Mouse (Mus musculus): ENCODE results near the gene Akt2. TPM values are rescaled to one million over a fixed set of nuclear protein-coding genes. Genes with fewer than 3 reads are reported as not detected.

Akt2 gene
- total RNA-seq (2021): 100 to 1,000 TPM in 1 of 2 experiments, 10 to 100 TPM in 1; 92.2 to 103 TPM

DNA sequence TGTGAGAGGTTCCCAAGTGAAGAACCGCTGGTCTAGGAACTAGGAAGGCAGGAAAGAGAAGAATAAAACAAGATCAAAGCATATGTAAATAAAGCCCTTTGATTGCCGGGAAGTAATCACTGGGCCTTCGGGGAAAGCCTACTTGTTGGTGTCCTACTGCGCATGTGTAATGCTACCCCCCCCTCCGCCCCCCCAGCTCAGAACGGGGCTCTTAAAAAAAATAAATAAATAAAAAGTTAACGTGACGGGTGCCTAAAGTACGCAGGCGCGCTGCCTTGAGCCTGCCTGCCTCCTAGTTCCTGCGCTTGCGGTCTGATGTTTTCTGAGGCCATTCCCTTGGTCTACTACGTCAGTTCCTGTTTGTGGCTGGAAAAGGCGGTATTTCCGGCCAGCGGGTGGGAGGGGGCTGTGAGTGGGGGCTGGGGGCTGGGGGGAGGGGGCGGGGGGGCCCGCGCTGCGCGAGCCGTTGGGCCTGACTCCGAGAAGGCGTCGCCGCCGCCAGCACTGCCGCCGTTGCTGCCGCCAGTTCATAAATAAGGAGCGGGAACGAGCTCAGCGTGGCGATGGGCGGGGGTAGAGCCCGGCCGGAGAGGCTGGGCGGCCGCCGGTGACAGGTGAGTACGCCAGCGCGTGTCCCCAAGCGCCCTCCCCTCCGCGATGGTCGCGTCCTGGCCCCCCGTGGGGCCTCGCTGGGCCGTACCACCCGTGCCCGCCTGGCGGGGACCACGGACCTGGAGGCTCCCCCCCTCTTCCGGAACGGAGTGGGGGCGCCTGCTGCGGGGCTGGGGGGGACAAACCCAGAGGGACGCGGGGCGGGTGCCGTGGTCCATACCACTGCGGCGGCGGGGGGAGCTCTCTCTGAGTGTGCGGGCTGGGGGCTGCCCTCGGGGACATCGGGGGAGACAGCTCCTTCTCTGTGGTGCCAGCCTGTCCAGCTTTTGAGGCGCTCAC, at the start of gene Akt2:
Akt2 (plus strand) TSS at position 287 of the 951 bp plus-strand sequence.
- intact Hi-C loops (cut with DNase I): loop anchor here (5.0 kb wide), 1 partner anchor 119 kb away; the partner anchor contains the start of gene Sertad3
- DNase-seq (ENCODE audit: extremely low spot score in 1 of 2, low spot score in 2 of 2): peak; percentile 96

DNA sequence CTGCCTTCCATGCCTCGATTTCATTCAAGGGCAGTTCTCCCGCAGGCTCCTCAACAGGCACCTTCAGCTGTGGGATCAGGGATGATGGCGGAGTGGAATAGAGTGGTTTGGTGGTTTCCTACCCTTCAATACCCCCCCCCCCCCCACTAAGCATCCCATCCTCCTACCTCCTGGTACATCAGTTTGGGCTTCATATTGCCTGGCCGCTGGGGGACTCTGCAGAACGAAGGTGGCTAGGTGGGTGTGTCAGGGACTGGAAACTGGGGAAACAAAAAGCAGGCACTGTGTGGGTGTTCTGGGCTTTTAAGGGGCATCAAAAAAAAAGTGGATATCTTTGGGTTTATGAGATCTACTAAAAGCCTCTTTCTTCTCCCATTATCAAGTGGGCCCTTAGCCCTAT, 49.4 kb upstream of the Akt2 start:
- intact Hi-C loops (cut with DNase I): no loop called here
- DNase-seq (ENCODE audit: extremely low spot score in 1 of 2, low spot score in 2 of 2): no peak

- intact Hi-C loops (cut with DNase I): no loop called here
- peak; percentile 90 to 94 for DNase-seq (ENCODE audit: extremely low spot score in 1 of 2, low spot score in 2 of 2)
These were observed 48.8 kb upstream of the Akt2 start for GRCm38 (mm10) chr7:27542392-27543033.

GRCm38 (mm10) chr7:27543065-27543464, 48.3 kb upstream of the Akt2 start:
- intact Hi-C loops (cut with DNase I): no loop called here
- peak in 1 of 2 experiments; percentile 47 for DNase-seq (ENCODE audit: extremely low spot score in 1 of 2, low spot score in 2 of 2)

DNA sequence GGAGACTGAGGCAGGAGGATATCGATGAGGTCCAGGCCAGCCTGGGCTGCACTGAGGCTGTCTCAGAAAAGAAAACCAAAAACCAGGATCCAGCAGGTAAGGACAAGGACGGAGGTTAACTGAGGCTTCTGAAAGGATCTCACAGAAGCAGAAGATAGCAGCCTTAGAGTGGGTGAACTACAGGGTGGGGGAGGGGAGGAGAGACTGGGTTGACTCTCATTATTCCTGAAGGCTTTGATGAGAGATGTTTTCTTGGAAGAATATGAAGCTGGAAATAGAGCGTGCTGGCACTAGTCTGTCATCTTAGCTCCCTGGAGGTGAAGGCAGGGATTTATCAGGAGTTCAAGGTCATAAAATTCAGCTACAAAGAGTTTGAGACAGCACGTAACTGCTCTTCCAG, 47.5 kb upstream of the Akt2 start:
- intact Hi-C loops (cut with DNase I): no loop called here
- DNase-seq (ENCODE audit: extremely low spot score in 1 of 2, low spot score in 2 of 2): no peak

DNA sequence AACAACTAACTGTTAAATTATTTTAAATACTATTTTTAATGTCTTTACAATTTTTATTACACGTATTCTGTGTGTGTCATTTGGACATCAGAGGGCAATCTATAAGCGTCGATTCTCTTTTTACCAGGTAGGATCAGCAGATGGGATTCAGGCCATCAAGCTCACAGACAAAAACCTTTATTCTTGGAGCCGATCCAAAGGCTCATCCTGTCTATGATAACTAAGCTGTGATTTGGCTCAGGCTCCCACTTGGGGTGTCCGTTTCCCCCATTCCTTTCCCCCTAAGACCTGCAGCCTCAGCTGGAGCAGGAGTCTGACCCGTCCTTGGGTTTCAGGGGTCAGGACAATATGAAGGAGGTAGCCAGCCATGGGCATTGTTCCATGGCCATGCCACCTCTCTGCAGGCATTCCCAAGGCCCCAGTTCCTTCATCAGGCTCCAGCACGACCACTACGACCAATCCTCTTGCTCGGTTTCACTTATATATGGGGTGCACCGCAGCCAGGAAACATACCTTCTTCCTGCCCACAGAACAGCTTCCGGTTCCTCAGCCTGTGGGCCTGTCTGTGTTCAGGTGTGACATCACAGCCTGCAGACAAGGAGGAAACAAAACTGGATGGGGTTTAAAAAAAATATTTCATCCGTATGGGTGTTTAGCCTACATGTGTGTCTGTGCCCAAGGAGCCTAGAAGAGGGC, 46.5 kb upstream of the Akt2 start:
- intact Hi-C loops (cut with DNase I): no loop called here
- DNase-seq (ENCODE audit: extremely low spot score in 1 of 2, low spot score in 2 of 2): no peak

GRCm38 (mm10) chr7:27549597-27549996, 41.8 kb upstream of the Akt2 start:
- DNase-seq (ENCODE audit: extremely low spot score in 1 of 2, low spot score in 2 of 2): no peak
- intact Hi-C loops (cut with DNase I): no loop called here

DNA sequence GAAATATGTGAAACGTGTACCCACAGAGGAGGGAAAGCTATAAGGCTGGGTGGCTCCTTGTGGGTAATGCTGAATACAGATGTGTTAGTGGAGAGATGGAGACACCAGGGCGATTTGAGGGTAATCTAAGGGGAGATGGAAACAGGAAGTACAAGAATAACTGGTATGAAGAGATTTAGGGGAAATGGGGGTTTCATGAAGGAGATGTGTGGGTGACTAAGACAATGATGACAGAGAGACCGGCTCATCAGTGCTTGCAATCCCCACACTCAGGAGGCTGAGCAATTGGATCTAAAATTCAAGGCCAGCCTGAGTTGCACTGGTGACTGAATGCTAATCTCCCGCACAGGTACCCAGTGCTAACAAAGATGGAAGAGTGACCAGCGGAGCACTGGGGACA, 39.3 kb upstream of the Akt2 start:
- intact Hi-C loops (cut with DNase I): no loop called here
- no peak for DNase-seq (ENCODE audit: extremely low spot score in 1 of 2, low spot score in 2 of 2)

- DNase-seq (ENCODE audit: extremely low spot score in 1 of 2, low spot score in 2 of 2): peak; percentile 96 to 98
- intact Hi-C loops (cut with DNase I): no loop called here
These were observed 38.3 kb upstream of the Akt2 start, which contains the start of the genes Pld3 and 2310022A10Rik for GRCm38 (mm10) chr7:27552931-27553513. Gene Pld3, minus strand, starts transcription at chr7:27553218. Gene 2310022A10Rik, plus strand, starts transcription at chr7:27553233.

DNA sequence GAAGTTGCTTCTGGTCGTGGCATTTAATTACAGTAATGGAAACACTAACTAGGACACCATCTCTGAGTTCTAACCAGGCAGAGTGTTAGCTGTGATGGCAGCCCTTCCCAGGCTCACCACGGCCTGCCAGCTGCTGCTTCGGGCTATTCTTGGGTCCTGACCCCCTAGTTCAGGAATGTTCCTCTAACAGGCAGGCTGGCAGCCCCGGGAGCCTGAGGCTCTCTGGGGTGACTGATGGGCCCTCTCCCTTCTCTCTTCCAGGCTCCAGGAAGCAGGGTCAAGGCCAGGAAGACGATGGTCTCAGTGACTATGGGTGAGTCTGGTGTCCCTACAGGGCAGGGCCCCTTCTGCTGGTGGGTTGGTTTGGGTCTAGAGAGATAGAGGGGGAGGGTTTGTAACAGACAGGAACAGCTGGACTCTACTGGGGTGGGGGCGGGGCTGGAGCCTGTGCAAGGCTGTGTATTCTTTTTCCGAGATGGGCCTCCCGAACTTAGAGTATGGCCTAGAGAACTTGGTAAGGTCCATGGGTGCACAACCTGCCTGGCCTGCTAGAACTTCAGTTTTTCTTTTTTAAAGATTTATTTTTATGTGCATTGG, 31.0 kb upstream of the Akt2 start:
- intact Hi-C loops (cut with DNase I): no loop called here
- DNase-seq (ENCODE audit: extremely low spot score in 1 of 2, low spot score in 2 of 2): no peak

- no peak for DNase-seq (ENCODE audit: extremely low spot score in 1 of 2, low spot score in 2 of 2)
- intact Hi-C loops (cut with DNase I): no loop called here
These were observed 30.4 kb upstream of the Akt2 start for GRCm38 (mm10) chr7:27560978-27561377.

DNA sequence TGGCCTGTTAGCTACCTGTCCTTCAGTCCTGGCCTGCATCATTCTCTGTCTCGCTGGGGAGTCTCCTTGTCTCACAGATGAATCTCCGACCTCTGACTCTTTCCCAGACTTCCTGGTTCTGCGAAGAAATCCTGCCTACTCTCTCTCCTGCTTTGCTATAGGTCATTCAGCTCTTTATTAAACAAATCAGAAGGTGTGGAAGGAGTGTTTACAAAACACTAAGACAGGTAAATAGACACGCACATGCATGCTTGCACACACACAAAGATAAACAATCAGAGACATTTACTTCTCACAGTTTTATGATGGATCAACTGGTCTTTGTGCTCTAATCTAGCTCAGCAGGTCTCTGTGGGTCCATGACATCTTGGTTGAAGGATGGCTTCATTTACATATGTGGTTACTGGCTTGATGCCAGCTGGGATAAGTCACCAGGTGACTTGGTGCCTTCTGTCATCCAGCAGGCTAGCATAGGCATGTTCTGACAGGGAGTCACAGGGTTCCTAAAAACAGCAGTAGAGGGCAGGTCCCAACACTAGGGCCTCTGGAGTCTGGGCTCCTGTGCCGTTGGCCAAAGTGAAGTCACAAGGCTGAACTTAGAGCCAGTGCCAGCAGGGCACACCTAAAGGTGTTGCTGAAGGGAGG, 21.6 kb upstream of the Akt2 start:
- intact Hi-C loops (cut with DNase I): no loop called here
- no peak for DNase-seq (ENCODE audit: extremely low spot score in 1 of 2, low spot score in 2 of 2)

- intact Hi-C loops (cut with DNase I): no loop called here
- DNase-seq (ENCODE audit: extremely low spot score in 1 of 2, low spot score in 2 of 2): no peak
These were observed 19.2 kb upstream of the Akt2 start for GRCm38 (mm10) chr7:27572133-27572532.

DNA sequence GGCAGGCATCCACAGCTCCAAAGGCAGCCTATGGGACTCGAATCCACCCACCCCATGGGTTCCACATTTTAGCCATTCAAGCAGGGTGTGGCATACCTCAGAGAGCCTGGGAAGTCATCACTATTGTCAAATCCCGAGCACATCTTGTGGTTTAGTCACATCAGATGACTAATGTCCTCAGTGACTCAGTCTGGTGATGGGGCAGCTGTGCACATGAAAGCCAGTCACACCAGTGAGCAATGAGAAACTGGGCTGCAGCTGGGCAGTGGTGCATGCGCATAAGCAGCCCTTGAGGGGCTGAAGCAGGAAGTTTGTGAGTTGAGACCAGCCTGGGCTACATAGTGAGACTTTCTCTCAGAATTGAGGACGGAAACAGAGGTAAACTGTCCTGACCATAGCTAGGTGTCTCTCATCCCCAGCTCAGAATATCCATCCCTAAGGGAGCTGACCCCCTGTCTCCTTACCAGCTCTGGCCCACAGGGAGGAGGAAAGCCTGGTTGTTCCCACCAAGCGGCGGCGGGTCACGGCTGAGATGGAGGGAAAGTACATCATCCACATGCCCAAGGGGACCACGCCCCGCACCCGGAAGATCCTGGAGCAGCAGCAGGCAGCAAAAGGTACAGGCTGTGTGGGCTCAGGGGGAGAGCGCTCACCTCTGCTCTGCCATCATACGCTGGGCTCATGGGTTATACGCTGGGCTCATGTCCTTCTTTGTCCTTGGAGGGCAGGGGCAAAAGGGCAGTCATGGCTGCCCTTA, 17.1 kb upstream of the Akt2 start:
- DNase-seq (ENCODE audit: extremely low spot score in 1 of 2, low spot score in 2 of 2): no peak
- intact Hi-C loops (cut with DNase I): no loop called here

DNA sequence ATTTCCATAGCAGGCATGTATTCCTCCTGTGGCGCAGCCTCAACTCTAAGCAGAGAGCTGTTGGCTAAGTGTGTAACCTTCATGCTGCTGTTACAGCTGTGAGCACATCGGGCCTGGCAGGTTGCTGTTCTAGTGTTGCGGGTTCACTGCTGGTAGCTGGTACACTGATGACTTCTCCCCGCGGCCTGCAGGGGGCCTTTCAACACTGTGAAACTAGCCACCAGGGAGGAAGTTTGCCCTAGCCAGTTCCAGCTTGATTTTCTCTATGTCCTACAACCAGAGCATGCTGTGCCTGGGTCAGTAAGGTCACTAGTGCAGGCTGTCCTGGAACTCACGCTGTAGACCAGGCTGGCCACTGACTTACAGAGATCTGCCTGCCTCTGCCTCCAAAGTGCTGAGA, 14.4 kb upstream of the Akt2 start:
- intact Hi-C loops (cut with DNase I): no loop called here
- peak in 1 of 2 experiments; percentile 57 for DNase-seq (ENCODE audit: extremely low spot score in 1 of 2, low spot score in 2 of 2)

GRCm38 (mm10) chr7:27577589-27577988, 13.8 kb upstream of the Akt2 start:
- intact Hi-C loops (cut with DNase I): no loop called here
- DNase-seq (ENCODE audit: extremely low spot score in 1 of 2, low spot score in 2 of 2): no peak

- intact Hi-C loops (cut with DNase I): no loop called here
- DNase-seq (ENCODE audit: extremely low spot score in 1 of 2, low spot score in 2 of 2): no peak
These were observed 12.9 kb upstream of the Akt2 start for GRCm38 (mm10) chr7:27578465-27578864.
